Mouse (Mus musculus) ES-E14 (cell line): ENCODE data around the gene Trappc6a. TPM values are rescaled to one million over a fixed set of nuclear protein-coding genes. Genes with fewer than 3 reads are reported as not detected.

Experiments used
- DNase-seq: peaks from one replicate; pipeline ENCODE4 v3.0.0-alpha.2; 2013; ENCODE audit warnings: low read depth, low spot score
- H3K27ac ChIP-seq: 2 replicates; pipeline ENCODE4 v1.5.1; 2012; ENCODE audit warnings: low read depth, mild to moderate bottlenecking, low read length, moderate library complexity, mixed read lengths; ENCODE audit not compliant: poor library complexity, insufficient read depth, severe bottlenecking
- H3K36me3 ChIP-seq: 2 replicates; pipeline ENCODE4 v1.6.1; 2012; ENCODE audit warnings: mild to moderate bottlenecking, low read length, moderate library complexity, mixed read lengths; ENCODE audit not compliant: control insufficient read depth, poor library complexity, insufficient read depth, severe bottlenecking
- H3K4me1 ChIP-seq, 2 experiments: fragments of 150-350 bp in 1 of 2; sonication (generic) in 1 of 2; 2 replicates each; pipeline ENCODE4 v1.6.1; 2012; ENCODE audit warnings: low read length in 2 of 2, mild to moderate bottlenecking in 1 of 2, mixed read lengths in 1 of 2; ENCODE audit not compliant: control insufficient read depth in 2 of 2, insufficient read depth in 2 of 2, poor library complexity in 1 of 2
- H3K4me3 ChIP-seq, 2 experiments: fragments of 150-350 bp in 1 of 2; sonication (generic) in 1 of 2; 2 replicates each; pipeline ENCODE4 v1.5.1; 2012; ENCODE audit warnings: low read length in 2 of 2, low read depth in 1 of 2, mild to moderate bottlenecking in 1 of 2, mixed read lengths in 1 of 2; ENCODE audit not compliant: insufficient read depth in 1 of 2, poor library complexity in 1 of 2, severe bottlenecking in 1 of 2
- H3K9ac ChIP-seq: 2 replicates; pipeline ENCODE4 v1.6.1; 2012; ENCODE audit warnings: low read depth, mild to moderate bottlenecking, low read length, mixed read lengths; ENCODE audit not compliant: poor library complexity, insufficient read depth, severe bottlenecking
- H3K9me3 ChIP-seq: fragments of 150-350 bp; sonication (generic); 2 replicates; pipeline ENCODE4 v1.6.1; 2012; ENCODE audit warnings: low read depth, mild to moderate bottlenecking, low read length; ENCODE audit not compliant: control insufficient read depth, insufficient read depth
- CHD2 ChIP-seq: IDR thresholded peaks from 2 replicates; pipeline ENCODE4 v1.6.1; 2014; ENCODE audit warnings: mild to moderate bottlenecking, low read depth, low read length, inconsistent platforms
- HCFC1 ChIP-seq: IDR thresholded peaks from 2 replicates; pipeline ENCODE4 v1.6.1; 2012; ENCODE audit warnings: low read length, inconsistent platforms, borderline replicate concordance; ENCODE audit not compliant: insufficient read depth
- MAFK ChIP-seq: IDR thresholded peaks from 2 replicates; pipeline ENCODE4 v1.6.1; 2014; ENCODE audit warnings: mild to moderate bottlenecking, low read depth, low read length, inconsistent platforms; ENCODE audit not compliant: insufficient read depth
- ZC3H11A ChIP-seq: IDR thresholded peaks from 2 replicates; pipeline ENCODE4 v1.6.1; 2012; ENCODE audit warnings: low read depth, mild to moderate bottlenecking, inconsistent platforms, low read length, borderline replicate concordance
- ZNF384 ChIP-seq: IDR thresholded peaks from 2 replicates; pipeline ENCODE4 v1.6.1; 2012; ENCODE audit warnings: low read depth, low read length, inconsistent platforms
- in situ Hi-C, 2 experiments: fragments of 600-800 bp; cut with MboI; formaldehyde crosslinking; loops; one replicate each; pipeline ENCODE4 v1.15.1; 2025; ENCODE audit warnings: low sequenced_read_pairs in 2 of 2, inconsistent platforms in 1 of 2; ENCODE audit not compliant: unreplicated experiment in 2 of 2
- total RNA-seq: library from RNA; depleted of rRNA; stranded (reverse); fragments of 300-350 nt; gene quantifications from 2 replicates; pipeline ENCODE4 v1.2.3, GENCODE M21; 2012

Gene Trappc6a
- total RNA-seq, 1 experiment, result 33.2 TPM

GRCm38 (mm10) chr7:19557982-19558900 lies 50.0 kb downstream of the Trappc6a start:
- Histone ChIP-seq H3K4me1 (peaks cover 2 to 8% of the 10 kb centered on the region in 2 experiments; a peak in 1 of 4 replicates), H3K36me3 (peaks cover 19% of the 10 kb centered on the region; the same call in 1 of the 2 replicates), H3K9me3 (no peaks in the 10 kb centered on the region), H3K27ac (no peak overlapping the region), H3K9ac (no peak overlapping the region), H3K4me3 (no peak overlapping the region)
- DNase-seq, result no peak
- TF ChIP-seq ZC3H11A, result no peak
- no peak for TF ChIP-seq ZNF384
- TF ChIP-seq CHD2, result no peak
- no peak for TF ChIP-seq HCFC1
- no peak for TF ChIP-seq MAFK
- in situ Hi-C loops, result no loop called here

GRCm38 (mm10) chr7:19558965-19559364 lies 50.8 kb downstream of the Trappc6a start:
- TF ChIP-seq MAFK, result no peak
- no peak for TF ChIP-seq CHD2
- TF ChIP-seq ZC3H11A, result no peak
- TF ChIP-seq ZNF384, result no peak
- no peak for TF ChIP-seq HCFC1
- H3K9ac ChIP-seq, result no peak overlapping the region
- peak; percentile 51 for DNase-seq
- no peaks in the 10 kb centered on the region for H3K9me3 ChIP-seq
- H3K36me3 ChIP-seq, result peaks cover 16% of the 10 kb centered on the region; the same call in 1 of the 2 replicates
- H3K27ac ChIP-seq, result no peak overlapping the region
- H3K4me1 ChIP-seq, result peaks cover 2 to 8% of the 10 kb centered on the region in 2 experiments; a peak in 1 of 4 replicates
- no peak overlapping the region for H3K4me3 ChIP-seq
- in situ Hi-C loops, result no loop called here

DNA sequence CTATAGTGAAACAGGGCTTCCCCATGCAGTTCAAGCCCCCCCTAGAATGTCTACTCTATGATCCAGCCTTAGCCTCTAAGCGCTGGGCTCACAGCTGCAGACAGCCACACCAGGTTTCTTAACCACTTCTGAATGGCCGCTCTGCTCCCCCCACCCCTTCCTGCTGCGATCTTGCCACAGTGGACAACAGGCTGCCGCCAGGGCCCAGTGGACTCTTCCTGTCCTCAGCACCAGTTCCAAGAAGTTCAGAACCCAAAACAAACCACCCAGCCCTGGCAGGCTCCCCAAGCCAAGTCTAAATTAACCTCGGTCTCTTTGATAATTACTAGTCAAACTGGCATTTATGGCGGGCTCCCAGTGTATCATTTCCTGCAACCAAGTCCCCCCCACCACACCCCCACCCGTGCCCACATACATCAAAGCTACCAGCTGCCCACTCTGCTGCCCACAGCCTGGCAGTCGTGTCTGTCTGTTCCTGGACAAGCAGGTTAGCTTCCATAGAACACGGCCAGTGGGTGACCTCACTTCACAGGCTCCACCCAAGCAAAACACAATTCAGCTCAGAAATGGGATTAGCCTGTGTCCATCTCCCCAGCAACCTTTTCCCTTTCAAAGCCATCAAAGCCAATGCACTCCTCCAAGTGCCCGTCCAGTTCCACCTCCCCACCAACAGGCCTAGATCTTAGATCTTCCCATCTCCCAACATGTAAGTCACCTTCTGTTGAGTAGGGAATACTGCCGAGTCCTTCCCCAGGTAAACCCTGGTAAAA lies 52.5 kb downstream of the Trappc6a start:
- peaks cover 2 to 8% of the 10 kb centered on the region in 2 experiments; a peak in 1 of 4 replicates for H3K4me1 ChIP-seq
- H3K9ac ChIP-seq, result peak overlapping the region; percentile 90
- in situ Hi-C loops, result no loop called here
- H3K27ac ChIP-seq, result no peak overlapping the region
- peak overlapping the region; percentile 81 to 92 for H3K4me3 ChIP-seq
- H3K9me3 ChIP-seq, result no peaks in the 10 kb centered on the region
- peaks cover 25% of the 10 kb centered on the region for H3K36me3 ChIP-seq
- TF ChIP-seq ZNF384, result no peak
- TF ChIP-seq ZC3H11A, result no peak
- no peak for TF ChIP-seq HCFC1
- no peak for TF ChIP-seq MAFK
- no peak for TF ChIP-seq CHD2
- no peak for DNase-seq

DNA sequence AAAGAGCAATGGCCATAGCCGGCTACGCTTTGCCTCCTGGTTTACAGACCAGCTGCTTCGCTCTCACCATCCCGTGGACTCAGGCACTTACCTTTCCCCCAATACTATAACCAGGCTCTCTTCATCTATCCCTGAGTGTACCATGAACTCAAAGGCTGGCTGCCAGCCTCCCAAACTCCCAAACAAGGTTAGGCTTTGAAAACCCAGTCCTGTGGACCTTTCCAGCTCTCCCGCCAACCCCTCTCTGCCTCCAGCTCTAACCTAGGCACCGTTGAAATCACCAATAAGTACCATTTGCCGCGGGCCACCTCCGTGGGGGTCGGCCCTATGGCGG lies 53.2 kb downstream of the Trappc6a start:
- in situ Hi-C loops, result no loop called here
- H3K27ac ChIP-seq, result no peak overlapping the region
- peak overlapping the region; percentile 81 to 92 for H3K4me3 ChIP-seq
- no peak for TF ChIP-seq ZNF384
- no peak for TF ChIP-seq HCFC1
- TF ChIP-seq CHD2, result no peak
- TF ChIP-seq MAFK, result no peak
- no peak for TF ChIP-seq ZC3H11A
- peaks cover 2 to 8% of the 10 kb centered on the region in 2 experiments; a peak in 1 of 4 replicates for H3K4me1 ChIP-seq
- no peak for DNase-seq
- peaks cover 25% of the 10 kb centered on the region for H3K36me3 ChIP-seq
- H3K9ac ChIP-seq, result peak overlapping the region; percentile 90
- H3K9me3 ChIP-seq, result no peaks in the 10 kb centered on the region
